Mouse (Mus musculus): ENCODE measurements around the gene Rsrc1.

Gene Rsrc1

GRCm38 (mm10) chr3:66981101-66981661 lies at the start of gene Rsrc1:
Gene Rsrc1 (plus strand): TSS chr3:66981390.
- DNase-seq: no peak

- no peak for DNase-seq
These were observed 41.5 kb upstream of the Rsrc1 start for GRCm38 (mm10) chr3:66939675-66940074.

GRCm38 (mm10) chr3:66955126-66955525 lies 26.1 kb upstream of the Rsrc1 start:
- no peak for DNase-seq

GRCm38 (mm10) chr3:66959972-66960371 lies 21.2 kb upstream of the Rsrc1 start:
- DNase-seq: no peak

- DNase-seq: no peak
These were observed 16.3 kb upstream of the Rsrc1 start for GRCm38 (mm10) chr3:66964884-66965283.

GRCm38 (mm10) chr3:66967508-66967907 lies 13.7 kb upstream of the Rsrc1 start:
- no peak for DNase-seq

GRCm38 (mm10) chr3:66970261-66970660 lies 10.9 kb upstream of the Rsrc1 start:
- no peak for DNase-seq

GRCm38 (mm10) chr3:66970661-66971331 lies 10.4 kb upstream of the Rsrc1 start:
- no peak for DNase-seq

- no peak for DNase-seq
These were observed 8.8 kb upstream of the Rsrc1 start for GRCm38 (mm10) chr3:66972191-66972950.

- no peak for DNase-seq
These were observed 7.7 kb upstream of the Rsrc1 start for GRCm38 (mm10) chr3:66973391-66973943.

GRCm38 (mm10) chr3:66974501-66974900 lies 6.7 kb upstream of the Rsrc1 start:
- DNase-seq: no peak

- no peak for DNase-seq
These were observed 4.1 kb upstream of the Rsrc1 start for GRCm38 (mm10) chr3:66976889-66977615.

GRCm38 (mm10) chr3:66977811-66978456 lies 3.3 kb upstream of the Rsrc1 start:
- no peak for DNase-seq

GRCm38 (mm10) chr3:66978457-66979381 lies 2.5 kb upstream of the Rsrc1 start:
- no peak for DNase-seq

- DNase-seq: no peak
These were observed 1.7 kb upstream of the Rsrc1 start for GRCm38 (mm10) chr3:66979491-66979890.

GRCm38 (mm10) chr3:66980111-66980975 lies 847 bp upstream of the Rsrc1 start:
- no peak for DNase-seq

GRCm38 (mm10) chr3:66981706-66982105 lies 516 bp downstream of the Rsrc1 start, which contains the start of gene Shox2:
Gene Shox2 (minus strand): TSS chr3:66981771.
- DNase-seq: no peak

- DNase-seq: no peak
These were observed 1.2 kb downstream of the Rsrc1 start for GRCm38 (mm10) chr3:66982181-66982911.

- no peak for DNase-seq
These were observed 2.3 kb downstream of the Rsrc1 start for GRCm38 (mm10) chr3:66983481-66983880.

All from layer of hippocampus, adult 9-11 months (tissue).